Mouse (Mus musculus): ENCODE results near the gene Nup153.

Gene Nup153

DNA sequence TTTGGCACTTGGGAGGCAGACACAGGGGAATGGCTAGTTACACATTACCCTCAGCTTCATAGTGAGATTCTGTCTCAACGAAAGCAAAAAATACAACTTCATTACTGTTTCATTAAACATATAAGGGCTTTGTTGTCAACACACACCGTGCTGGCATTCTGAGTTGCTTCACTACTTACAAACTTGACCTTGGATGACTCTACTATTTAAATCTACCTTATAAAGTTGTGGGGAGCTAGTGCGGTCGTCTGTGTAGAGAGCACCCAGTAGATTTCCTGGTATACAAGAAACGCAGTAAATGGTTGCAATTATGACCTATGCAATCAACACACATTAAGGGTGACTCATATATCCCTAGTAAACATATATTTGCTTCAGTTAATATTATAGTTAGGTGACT is 671 bp upstream of the Nup153 start:
- DNase-seq (ENCODE audit: low spot score in 2 of 2) = no peak

DNA sequence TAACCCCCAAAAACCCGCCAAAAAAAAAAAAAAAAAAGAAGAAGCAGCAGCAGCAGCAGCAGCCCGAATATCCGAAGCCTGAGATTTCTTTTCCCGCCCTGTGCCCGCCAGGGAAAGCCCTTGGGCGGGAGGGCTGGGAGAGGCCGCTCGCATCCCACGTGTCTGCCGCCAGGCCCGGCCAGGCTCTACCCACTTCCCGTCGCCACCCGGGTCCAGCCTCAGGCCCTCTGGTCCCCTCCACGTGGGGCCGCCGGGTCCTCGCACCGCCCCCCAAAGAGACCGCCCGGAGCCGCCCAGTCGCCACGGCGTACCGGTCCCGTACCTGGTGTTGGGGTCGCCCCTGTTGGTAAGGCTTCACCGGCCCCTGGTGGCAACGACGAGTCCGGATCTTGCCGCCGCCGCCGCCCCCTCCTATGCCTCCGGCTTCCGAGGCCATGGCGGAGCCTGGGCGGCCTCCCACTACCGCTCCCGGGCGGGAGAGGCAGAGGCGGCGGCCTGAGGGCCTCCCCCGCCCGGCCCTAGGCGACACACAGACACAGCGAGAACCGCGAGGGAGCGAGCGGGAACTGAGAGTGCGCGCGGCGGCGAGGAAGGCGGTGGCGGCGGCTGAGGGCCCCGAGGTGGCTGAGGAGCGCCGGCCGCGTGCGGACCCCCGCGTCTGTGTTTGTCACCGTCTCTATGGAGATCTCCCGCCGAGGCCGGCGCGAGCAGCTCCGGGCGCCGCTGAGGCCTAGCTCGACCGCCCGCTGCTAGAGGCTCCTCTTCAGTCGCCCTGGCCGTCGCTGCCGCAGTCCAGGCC is 503 bp downstream of the Nup153 start:
- peak; percentile 54 to 67 for DNase-seq (ENCODE audit: low spot score in 2 of 2)

DNA sequence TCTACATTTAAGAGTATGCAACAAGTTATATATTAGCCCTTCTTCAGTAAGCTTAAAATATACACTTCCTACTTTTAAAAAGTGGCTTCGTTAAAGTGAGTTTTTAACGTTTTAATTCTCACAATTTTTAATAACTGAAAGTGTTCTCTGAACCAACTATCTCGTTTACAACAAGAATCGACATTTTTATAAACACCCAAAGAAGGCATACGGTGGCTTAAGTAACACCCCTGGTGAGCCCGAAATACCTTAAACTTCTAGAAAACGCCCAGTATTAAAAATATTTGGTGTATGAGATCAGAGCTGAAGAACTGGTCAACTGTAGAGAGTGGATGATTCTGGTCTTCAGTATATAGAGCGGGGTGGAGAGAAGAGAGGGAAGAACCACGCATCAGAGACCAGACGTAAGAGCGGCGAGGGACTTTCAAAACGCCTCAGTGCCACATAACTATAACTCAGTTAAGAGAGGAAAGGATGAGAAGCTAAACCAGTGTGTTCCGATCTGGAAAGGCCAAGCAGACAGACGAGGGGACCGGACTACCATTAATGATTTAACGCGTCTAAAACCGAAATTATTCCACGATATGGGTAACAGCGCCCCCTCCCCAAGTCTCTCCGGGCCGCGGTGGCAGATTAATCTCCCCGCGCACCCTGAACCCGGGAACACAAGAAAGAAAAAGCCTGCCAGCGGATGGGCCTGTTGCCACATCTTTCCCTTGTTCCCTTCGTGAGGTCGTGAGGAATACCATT is 1.3 kb downstream of the Nup153 start:
- peak; percentile 28 to 29 for DNase-seq (ENCODE audit: low spot score in 2 of 2)

DNA sequence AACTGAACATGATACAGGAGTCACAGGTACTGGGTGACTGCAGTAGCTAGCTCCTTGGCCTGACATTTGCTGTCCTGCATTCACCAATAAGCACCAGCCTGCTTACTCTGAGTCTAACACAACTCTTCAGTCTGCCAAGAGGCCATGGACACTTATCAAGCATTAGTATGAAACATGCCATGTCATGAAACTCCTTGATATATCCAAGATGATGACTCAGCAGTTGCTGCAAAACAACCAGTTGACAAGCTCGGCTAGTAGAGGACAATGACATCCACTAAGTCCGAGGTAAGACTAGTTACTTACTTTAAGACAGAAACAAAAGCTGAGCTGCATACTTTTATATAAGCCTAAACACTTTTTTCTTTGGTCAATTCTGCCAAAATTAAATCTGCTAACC is 2.5 kb downstream of the Nup153 start:
- DNase-seq (ENCODE audit: low spot score in 2 of 2) = no peak

DNA sequence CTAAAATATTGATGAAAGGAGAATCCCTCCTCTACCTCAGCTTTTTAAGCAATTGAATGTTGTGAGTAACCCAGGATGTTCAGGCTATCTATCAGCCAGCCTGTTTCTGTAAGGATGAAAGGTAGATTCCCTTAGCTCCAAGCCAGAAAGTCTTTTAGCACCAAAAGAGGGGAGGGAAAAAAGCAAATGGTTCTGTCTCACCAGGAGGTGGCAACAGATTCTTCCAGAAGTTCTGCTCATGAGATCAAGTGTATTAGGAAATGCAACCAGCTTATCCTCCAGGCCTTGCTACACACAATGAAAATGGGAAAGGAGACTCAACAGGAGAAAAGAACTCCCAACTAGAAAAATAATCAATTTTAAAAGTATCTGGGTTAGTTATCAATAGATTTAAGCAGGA is 3.4 kb downstream of the Nup153 start:
- no peak for DNase-seq (ENCODE audit: low spot score in 2 of 2)

DNA sequence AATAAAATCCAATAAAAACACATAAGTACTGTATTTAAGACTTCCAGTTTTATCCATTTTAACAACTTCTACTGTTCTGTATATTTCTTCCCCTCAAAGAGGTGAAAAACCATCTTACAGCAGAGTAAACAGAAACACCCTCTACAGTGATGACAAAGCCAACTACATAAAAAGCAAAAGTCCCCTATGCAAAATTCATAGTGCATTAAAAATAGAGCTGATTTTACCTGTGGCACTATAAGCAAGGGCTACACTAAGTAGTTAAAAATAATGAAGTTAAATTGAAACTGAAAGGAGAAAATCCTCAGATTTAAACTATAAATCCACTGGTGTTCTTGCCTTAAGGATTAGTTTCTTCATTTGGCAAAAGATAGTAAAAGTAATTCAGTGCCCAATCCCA is 6.7 kb downstream of the Nup153 start:
- DNase-seq (ENCODE audit: low spot score in 2 of 2) = no peak

DNA sequence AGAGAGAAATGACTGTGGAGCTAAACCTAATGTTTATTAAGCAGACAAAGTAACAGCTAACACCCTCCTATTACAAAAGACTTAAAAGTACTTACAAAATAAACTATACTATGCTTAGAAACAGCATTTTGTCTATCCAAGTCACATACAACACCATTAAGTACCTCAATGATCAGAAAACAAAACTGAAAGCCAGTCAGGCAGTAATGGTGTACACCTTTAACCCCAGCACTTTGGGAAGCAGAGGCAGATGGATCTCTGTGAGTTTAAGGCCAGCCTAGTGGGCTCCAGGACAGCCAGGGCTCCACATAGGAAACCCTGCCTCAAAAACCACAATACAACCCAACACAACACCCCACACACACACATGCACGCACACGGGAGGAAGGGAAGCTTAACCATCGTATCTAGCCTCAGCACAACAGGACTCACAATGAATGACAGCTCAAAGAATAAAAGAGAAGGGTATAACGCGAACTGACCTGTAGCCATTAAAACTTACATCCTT is 8.8 kb downstream of the Nup153 start:
- no peak for DNase-seq (ENCODE audit: low spot score in 2 of 2)

DNA sequence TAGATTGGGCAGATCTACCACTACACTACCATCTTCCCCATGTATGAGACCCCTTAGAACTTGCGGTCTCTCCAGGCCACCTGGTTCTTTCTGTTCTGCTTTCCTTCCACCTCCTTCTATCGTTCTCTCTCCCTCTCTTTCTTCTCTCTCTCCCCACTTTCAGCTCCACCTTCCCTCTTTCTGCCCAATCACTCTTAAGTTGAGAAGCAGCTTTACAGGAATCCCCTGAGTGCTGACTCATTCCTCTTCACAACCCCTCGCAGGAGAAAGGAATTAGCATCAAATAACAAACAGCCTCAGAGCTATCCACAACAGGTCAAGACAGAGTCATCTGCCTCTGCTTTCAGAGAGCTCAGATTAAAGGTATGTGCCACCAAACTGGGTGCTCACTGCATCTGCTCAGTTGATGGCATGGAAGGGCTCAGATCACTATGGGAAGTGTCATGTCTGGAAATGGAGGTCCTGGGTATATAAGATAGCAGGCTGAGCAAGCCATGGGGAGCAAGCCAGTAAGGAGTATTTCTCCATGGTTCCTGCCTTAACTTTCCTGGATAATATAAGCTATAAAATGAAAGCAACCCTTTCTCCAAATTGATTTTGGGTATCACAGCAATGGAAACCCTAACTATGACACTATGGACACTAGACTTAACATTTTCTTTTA is 11.6 kb downstream of the Nup153 start:
- DNase-seq (ENCODE audit: low spot score in 2 of 2) = no peak

DNA sequence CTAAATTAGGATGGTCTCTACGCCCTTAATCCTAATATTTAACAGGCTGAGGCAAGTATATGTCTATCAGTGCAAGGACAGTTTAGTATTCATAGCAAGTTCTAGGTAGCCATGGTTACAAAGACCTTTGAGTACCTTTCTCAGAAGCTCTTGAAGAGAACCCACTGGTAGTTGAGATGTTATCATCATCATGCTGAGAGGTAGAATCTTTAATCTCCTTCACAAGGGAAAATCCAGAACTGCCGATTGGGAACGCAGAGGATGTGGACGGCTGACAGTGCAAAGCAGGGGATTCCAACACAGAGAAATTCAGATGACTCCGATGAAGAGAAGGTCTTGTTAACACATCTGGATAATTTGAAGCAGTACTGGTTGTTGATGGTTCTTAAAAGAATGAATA is 14.3 kb downstream of the Nup153 start:
- DNase-seq (ENCODE audit: low spot score in 2 of 2) = no peak

DNA sequence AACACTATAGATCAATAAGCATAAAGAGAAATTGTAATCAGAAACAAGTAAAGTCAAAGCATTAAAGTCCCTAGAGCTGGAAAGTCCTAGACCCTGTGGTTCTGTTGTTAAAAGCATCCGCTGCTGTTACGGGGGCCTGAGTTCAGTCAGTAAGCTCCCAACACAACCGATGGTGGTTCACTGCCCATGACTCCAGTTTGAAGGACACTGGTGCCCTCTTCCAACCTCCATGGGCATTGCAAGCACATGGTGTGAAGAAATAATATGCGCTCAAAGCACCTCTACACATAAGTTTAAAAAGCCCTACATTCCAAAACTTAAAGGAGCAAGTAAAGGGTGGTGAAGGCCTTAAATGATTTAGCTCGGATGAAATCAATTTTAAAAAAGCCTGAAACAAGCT is 24.6 kb downstream of the Nup153 start:
- peak in 1 of 2 experiments; percentile 27 for DNase-seq (ENCODE audit: low spot score in 2 of 2)

DNA sequence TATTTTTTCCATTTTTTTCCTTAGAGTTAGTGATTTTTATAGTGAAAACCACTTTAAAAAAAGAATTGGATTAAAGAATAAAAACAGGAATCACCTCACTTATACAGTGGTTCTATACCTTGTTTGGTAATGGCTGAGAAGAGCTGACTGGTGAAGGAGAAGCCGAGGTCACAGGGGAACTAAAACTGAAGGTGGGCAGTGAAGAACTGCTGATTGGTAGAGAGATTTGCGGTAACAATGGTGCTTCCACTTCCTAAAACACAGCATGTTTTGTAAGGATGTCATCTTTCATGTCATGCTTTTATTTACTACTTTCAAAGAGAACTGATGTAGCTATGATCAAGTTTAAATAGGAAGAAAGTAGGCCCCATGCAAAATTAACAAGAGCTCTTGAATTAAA is 26.3 kb downstream of the Nup153 start:
- no peak for DNase-seq (ENCODE audit: low spot score in 2 of 2)

DNA sequence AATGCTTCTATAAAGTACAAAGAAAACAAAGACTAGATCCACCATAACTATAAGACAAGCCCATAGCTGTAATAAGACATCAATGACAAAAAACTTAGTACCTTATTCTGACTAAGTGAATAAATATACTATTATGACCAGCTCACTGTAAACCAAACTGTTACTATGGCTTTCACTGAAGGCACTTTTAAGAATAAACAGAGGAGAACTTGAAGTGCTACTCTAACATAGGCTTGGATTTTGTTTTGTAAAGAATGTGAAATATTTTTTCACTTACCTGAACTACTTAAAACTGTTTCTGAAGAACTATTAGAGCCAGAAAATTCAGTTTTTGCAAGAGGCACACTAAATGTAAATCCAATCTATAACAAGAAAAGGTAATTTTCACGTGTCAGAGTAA is 28.4 kb downstream of the Nup153 start:
- no peak for DNase-seq (ENCODE audit: low spot score in 2 of 2)

DNA sequence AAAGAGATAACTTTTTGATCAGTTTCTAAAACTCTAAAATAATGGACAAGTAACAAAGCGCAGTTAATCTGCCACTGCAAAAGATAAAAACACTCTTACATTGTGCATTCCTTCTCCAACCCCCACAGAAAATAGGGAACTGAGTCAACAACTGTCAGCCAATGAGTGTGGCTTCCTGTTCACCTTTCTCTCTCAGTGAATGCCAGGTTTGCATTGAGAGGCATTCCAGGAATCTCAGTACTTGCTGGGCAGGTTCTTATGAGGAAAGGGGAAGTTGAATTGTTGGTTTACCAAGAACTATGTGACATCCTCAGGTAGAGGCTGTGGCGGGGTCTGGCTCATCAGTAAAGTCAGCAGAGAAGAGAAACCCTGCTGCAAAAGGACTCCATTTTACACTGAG is 31.0 kb downstream of the Nup153 start:
- no peak for DNase-seq (ENCODE audit: low spot score in 2 of 2)

DNA sequence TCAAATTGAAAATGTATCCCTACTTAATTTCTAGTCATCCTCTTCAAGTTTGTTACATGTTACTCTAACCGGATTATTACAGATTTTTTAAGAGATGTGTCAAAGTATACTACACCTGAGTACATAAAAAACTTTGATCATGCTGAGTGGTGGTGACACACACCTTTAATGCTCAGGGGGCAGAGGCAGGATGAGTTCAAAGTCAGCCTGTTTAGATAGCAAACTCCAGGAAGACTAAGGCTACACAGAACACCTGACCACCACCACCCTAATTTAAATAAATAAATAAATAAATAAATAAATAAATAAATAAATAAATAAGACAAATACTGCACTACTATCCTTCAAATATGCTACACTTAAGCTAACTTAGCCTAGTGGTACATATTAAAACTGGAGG is 31.8 kb downstream of the Nup153 start:
- DNase-seq (ENCODE audit: low spot score in 2 of 2) = no peak

DNA sequence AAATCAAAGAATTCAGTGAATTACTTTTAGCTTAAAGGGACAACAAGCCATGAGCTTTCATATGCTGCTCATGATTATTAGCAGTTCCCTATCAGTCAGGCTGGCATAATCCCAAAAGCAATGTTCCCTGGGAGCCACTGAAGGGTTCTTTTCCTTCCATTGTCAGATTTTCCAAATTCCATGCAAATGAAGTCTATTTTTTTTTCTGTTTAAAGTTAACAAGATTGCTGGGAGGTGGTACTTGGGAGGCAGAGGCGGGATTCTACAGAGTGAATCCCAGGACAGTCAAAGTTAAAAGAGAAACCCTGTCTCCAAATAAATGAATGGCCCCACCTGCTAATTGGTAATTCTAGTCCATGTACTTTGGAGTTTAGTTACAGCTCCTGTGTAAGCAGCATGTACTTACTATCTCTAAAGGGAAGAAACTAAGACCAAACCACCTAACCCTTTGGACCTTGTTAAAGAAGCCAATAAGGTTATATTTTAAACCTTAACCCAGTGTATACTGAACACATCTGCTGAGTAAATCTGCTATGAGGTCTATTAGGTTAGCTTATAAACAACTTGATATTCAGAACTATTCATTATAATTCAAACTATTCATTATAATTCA is 32.3 kb downstream of the Nup153 start:
- no peak for DNase-seq (ENCODE audit: low spot score in 2 of 2)

DNA sequence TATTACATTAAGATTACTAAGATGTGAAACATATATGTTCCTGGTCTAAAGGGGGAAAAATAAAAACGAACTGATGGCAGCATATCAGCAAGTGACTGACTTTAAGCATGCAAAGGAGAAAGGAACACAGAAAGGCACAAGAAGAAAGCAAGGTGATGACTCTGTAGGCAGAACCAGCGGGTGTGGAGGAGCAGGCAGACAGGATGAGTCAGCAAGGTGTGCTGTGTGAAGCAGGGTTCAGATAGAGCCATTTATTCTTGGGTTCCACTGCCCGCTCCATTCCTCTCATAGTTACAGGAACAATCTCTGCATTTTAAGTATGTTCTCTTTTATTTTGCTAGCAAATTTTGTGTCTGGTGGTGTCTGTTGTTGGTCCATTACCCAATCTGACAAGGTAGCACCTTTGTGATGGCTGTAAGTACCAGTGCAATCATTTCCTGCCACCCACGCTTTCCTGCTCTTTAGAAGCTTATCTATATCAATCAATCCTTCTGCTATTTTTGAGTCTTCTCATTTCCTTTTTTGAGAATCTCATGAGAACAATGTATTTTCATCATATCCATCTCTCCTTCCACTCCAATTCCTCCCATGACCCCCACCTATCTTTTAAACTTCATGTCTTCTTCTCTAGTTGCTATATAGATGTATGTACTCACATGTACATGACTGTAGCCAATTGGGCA is 37.0 kb downstream of the Nup153 start:
- peak; percentile 40 to 50 for DNase-seq (ENCODE audit: low spot score in 2 of 2)

DNA sequence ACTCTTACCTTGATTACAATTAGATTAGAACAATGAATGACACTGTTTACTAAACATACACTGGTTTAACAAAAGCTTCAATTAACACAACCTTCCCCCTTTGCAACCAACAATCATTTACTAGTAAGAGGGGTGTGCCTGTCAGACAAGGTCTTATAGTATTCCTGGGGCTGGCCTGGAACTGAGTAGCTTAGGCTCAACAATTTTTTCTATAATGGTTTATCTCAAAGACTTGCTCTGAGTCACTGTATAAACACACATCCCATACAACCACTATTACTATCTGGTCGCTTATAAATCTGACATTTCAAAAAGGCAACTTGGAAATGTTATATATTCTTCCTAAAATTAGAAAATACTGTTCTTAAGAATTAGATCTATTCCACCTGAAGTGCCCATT is 44.4 kb downstream of the Nup153 start:
- no peak for DNase-seq (ENCODE audit: low spot score in 2 of 2)

DNA sequence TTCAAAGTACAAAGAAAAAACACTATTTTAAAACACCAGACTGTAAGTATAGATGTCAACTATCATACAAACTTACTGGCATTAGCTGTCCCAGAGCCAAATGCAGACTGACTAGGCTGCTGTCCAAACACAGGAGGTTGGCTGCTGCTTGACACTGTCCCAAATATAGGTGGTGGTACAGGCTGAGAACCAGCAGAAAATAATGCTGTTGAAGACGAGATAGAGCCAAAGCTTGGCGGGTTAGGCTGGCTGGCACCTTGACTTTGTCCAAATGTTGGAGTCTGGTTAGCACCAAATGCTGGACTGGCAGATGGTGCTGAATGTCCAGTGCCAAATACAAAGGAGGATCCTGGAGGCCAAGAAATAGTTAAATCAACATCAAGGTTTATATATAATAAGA is 44.8 kb downstream of the Nup153 start:
- DNase-seq (ENCODE audit: low spot score in 2 of 2) = no peak

DNA sequence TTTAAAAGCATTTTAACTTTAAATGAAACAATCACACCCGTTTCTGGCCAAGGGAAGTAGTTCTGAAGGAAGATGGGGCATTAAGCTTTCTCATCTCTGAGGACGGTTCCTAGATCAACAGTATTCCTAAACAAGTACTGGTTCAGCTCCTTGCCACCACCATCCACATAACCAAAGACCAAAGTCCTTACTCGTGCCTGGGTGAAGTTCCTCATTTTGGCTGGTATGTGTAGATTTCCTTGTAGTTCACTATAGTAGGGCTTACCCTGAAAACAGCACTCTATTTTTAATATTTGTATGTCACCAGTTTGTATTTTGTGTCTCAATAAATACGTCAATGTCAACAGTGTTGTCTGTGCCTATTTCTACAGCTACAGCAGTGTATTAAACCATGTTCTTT is 50.0 kb downstream of the Nup153 start:
- DNase-seq (ENCODE audit: low spot score in 2 of 2) = no peak

DNA sequence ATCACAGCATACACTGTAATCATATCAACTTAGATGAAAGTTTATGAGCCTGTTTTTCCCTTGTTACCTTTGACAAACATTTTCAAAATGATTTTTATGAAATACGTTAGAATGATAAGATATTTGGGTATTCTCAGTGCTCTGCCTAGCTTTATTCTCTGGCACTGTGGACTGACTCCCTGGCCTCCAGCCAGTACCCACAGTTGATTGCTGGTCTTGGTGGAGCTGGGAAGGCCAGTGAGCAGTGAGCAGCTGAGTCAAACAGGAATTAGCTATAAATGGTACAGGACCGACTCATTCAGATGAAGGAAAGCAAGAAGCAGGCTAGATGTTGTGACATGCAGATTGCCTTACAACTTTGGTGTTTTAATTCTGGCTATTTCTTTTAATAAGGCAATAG is 53.1 kb downstream of the Nup153 start:
- DNase-seq (ENCODE audit: low spot score in 2 of 2) = no peak

DNA sequence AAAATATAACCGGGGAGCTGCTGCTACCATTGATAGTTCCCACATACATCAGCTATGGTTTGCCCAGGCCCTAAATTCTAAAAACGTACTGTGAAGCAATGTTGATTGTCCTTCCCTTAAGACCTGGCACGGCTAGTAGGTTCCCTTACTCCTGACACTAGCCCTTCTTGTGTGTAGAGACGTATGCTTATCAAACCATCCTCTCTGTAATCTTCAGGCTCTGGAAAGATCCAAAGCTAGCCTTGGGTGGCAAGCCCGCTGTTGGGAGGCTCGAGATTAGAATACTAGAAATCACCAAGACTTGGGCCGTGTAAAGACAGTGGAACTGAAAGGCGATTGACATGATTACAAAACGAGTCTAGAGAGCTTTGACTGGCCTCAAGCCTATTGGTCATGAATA is 57.2 kb downstream of the Nup153 start:
- DNase-seq (ENCODE audit: low spot score in 2 of 2) = no peak

All from natural killer cell, adult 2 months (primary cell).